Mouse (Mus musculus) neutrophil, adult 5-6 weeks (primary cell): ENCODE measurements at regions not wholly inside any gene's neighbourhood (a gene's known extent, or its start where the extent isn't known, plus 50 kb on each side); places are given as distances from the start of the nearest gene placed in this dataset.
A peak's percentile ranks its signal among the peaks of the same experiment; 100 is the strongest.
"Not testable (repeated sequence)": the region's sequence is repeated elsewhere in the genome, so short reads cannot be mapped to it uniquely, and the experiment has no call there.

Source experiments
- ATAC-seq: fragments of 151-379, 151-347 bp; 2 replicates; pipeline ENCODE4 v1.8.0; 2017; ENCODE audit warnings: mild to moderate bottlenecking, moderate TSS enrichment; ENCODE audit not compliant: insufficient number of reproducible peaks, poor library complexity, low FRiP score, severe bottlenecking; ENCODE audit errors: extremely low read depth

DNA sequence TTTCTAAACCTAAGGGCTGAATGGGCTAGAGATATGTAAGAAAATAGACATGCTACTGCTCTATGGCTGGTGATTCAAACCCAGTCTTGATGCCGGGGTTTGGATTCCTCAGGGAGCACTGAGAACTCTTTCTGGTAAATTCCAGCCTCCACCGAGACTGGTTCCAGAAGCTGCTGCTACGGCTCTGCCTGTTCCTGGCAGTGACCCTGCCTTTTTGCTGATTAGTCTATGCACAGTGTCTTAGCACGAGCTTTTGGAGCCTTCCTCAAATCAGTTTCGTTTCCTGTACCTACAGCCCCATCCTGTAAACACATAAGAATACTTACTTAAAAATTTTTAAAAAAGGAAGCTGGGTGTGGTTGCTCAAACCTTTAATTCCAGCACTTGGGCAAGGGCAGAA lies 250.9 kb downstream of the Fgf9 start:
- ATAC-seq: peak; percentile 39; the same call in 1 of the 2 replicates

DNA sequence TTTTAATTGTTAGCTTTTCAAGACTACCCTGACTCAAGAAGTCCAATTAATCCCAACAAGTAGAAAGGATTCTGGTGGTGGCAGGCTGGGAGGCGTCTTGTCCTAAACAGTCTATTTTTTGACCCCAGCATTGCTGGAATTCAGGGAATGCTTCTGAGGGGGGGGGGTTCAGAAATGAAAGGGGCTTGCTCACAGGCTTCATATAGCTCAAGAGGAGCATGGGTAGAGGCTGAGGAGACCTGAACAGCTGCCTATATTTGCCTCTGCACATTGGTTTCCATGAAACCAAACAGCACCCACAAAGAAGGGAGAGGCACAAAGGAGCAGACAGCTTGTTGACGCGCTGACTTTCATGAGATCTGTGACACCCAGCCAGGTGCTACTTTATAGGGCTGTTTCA lies 247.3 kb downstream of the Fgf9 start:
- no peak for ATAC-seq

DNA sequence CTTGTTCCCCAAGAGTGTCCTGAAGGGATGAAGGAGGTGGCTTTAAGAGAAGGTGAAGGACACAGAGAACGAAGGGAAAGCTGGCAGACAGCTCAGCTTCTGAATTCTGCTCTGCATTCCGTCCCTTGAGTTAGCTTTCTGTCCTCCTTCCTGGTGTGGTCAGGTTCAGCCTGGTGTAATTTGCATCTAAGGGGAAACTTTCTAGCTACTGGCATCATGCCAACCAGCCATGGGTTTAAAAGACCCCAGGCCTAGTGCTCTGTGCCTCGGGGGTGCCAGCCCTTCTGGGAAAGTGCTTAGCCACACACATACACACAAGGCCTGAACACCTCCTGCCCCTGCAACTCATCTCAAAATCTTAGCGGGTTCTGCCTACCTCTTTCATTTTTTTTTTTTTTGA lies 246.9 kb downstream of the Fgf9 start:
- no peak for ATAC-seq

DNA sequence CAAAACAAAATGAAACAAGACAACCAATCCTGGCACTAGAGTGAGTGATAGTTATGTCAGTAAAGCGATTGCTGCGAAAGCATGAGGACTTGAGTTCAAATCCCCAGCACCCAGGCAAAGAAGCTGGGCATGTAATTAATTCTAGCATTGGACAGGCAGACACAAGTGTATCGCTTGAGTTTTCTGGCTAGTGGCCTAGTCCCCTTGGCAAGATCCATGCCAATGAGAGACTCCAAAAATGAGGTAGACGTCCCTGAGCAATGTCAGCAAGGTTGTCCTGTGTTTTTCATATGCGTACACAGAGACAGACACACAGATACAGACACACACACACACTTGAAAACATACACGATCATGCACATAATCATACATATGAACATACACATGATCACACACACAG lies 237.3 kb downstream of the Fgf9 start:
- ATAC-seq: no peak

DNA sequence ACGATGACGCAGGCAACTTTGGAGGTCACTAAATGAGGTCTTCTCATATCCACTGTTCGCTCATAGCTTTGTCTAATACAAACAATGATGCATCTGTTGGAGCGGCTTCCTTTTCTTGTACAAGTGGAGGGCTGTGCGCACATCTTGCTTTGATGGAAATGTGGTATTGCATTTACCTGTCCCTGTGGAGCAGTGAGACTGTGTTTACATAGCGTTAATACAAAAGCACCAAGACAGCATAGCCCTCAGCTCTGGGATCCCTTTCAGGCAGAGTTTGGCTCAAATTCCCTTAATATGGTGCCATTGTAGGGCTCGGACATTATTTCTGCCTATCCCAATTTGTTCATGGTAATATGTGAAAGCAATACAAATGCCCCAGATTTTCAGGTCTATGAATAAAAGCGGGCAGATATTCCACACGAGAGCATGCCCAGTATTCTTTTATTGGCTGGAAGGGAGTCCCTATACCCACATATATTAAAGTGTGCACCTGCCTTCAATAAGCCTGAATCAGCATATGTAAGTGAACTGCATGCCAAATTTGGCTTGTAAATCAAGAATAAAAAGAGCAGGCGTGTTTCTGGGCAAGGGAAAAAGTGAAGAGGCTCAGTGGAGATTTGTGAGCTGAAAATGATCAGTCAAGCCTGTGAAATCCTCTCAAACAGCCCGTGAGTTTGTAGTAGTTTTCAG lies 236.6 kb downstream of the Fgf9 start:
- no peak for ATAC-seq

DNA sequence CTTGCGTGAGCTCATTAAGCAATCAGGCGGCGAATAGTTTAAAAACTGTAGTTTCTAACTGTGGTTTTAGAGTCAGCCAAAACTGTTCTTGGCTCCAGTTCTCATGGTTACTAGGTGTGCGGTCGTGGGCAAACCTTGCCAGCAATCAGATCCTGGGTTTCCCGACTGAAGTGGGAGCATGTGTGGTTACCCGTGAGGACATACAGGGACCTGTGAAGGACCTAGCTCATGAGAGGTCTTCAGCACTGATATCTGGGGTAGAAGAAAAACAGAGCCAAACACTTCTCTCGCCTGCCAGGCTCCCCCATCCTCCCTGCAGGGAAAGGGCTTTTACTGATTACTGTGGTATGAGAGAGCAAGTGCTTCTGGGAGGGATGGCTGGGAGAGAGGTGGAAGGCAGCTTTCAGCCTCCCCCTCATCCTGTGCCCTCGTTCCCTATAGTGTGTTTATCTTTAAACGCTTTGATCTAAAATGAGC lies 230.1 kb downstream of the Fgf9 start:
- no peak for ATAC-seq

DNA sequence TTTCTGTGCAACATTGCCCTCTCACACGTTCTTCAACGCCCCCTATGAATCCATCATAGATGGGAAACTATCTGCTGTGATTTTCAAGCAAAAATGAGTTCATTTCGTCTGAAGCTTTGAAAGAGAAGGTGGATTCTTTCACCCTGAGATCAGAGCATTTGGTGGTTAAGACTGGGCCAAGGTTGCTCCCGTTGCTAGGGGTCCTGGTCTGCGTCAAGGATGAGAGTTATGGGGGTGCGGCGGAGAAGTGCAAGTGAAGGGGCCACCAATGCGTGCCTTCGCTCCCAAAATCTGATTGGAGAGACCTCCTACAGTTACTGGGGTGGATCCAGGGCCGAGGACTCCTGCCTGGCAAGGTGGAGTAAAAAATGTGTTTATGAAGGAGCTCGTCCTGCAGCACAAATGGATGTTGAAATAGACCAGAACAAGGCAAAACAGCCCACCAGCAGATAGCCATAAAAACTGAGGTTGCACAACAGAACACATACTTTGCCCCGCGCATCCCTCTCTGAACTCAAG lies 215.7 kb downstream of the Fgf9 start:
- ATAC-seq: no peak

DNA sequence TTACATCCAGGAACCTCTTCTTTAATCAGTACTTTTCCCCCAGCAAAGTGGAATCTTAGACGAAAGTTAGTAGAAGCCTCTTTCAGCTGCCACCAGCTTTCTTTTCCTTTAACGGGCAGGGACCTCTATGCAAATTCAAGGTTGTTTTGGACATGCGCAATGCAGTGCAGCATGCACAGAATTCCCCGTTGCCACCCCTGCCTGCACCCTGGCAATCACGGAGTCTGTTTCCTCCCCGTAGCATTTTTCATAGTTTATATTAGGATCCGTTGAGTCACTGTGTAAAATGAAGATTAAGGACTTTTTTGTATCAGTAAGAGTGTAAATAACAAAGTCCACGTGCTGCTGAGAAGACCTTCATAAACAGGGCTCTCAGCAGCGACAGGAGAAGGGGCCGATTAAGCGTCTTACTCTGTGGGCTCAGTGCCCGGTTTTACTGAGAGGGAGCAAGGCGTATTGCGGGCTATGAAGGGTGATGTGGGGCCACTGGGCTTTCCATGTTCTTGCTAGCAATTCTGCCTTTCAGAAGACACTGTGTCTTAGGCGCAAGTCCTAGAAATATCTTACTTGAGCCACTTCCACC lies 212.5 kb downstream of the Fgf9 start:
- no peak for ATAC-seq

DNA sequence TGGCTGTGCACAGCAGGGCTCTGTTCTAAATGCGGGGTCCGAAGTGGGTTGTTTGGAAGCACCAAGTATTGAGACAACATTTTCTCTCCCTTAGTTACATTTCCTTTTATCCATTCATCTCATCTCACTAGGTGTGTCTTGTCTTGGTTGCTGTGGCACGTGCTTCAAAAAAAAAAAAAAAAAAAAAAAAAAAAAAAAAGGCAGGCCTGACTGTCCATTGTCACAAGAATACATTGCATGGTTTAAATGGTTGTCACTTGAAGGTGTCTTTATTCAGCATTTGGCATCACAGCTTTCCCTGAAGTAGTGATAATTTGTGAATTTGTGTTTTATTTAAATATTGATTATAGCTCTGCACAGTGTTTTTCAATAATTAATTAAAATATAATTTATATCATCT lies 211.9 kb downstream of the Fgf9 start:
- ATAC-seq: no peak

DNA sequence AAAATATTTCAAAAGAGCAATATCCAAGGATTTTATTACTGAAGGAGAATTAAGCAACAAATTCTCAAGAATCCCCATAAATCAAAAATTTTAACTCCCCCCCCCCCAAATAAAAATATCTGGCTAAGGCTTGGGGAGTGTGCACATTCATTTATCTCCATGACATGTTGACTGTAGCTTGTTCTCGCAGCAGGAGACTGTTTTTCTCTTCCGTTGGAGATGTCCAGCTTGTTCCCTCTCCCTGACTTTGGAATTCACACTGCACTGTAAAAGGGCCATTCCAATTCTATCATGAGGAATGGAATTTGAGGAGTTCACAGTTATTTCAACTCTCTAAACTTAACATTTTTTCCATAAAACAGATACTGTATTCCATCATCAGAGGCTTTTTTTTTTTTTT lies 204.1 kb downstream of the Fgf9 start:
- not testable (repeated sequence) for ATAC-seq

DNA sequence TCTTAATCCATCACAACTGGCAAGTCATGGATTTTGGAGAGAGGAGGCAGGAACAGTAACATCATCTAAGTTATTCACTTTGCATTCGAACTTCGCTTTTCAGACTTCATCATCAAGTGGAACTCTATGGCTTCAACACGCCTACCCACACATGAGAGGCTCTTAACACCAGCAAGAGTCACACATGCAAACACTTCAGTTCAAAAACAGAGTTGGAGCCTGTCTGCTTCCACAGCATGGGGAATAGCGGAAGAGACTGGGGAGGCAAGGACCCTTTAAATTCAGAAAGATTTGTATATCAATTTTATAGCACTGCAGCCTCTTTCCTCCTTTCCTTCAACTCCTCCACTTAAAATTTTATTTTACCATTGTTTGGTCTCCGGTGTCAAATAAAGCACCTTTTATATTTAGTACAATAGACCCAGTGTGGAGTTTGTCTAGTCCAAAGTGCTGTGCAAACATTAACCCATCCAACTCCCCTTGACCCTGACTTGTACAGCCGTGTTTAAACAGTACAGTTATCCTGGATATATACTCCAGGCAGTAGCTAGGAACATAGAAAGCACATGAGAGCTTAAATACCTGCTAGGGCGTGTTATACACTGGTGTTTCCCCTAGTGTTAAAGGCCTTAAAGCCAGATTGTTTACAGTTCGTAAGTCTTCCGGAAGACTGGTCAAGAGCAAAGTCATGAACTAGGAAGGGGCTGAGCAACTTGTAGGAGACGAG lies 203.5 kb downstream of the Fgf9 start:
- ATAC-seq: no peak

DNA sequence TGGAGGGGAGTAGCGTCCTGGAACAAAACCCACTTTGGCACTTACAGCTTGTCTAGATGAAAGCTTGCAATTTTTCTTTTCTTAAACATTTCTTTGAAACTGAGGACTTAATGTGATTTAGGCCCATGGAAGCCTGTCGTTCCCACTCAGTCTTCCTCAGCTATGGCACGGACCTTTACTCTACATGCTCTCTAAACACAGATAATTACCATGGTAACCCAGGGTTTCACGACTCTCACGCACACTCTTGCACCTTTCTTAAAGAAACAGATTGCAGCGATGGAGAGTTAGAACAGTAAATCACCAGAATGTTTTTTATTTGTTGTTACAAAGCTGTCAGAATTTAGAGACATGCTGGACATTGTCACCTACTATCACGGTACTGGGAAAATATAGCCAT lies 195.0 kb downstream of the Fgf9 start:
- no peak for ATAC-seq

DNA sequence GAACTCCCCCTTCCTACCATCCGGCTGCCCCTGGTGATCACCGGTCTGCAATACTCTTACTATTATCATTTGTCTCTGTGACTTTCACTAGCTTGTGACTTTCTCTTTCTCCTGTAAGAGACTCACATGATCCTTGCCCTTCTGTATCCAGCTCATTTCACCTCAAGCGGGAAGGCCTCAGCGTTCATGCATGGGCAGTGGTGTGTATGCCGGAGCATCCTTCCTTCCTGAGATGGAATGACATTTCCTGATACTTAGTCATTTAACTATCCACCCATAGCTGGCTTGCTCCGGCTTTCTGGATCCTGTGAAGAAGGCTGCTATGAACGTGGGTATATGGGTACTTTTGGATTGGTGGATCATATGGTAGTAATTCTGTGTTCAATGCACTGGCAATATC lies 194.1 kb downstream of the Fgf9 start:
- no peak for ATAC-seq

DNA sequence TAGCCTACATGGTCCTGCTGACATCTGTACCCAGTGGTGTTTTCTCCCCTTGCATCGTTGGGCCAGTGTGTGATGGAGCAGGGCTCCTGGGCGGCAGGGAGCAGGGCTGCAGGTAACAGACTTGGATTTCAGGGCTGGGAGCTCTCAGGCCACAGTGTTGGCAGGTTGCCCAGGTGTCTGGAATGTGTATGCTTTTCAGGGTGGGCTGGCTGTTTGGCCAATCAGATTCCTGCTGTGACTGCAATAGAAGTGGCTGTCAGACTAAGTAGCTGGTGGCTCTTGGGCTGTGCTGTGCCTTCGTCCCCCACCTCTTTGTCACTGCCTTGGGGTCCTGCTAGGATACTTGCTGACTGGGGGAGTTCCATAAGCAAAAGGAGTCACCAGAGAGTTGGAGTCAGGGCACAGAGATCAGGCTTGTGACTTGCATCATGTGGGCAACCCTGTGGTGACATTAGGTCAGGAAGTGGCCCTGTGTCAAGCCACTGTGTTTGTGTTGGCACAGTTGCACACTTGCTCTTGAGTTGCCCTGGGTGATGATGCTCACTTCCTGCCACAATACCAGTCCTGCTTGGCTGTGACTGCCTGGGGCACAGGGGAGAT lies 183.1 kb downstream of the Fgf9 start:
- ATAC-seq: no peak

DNA sequence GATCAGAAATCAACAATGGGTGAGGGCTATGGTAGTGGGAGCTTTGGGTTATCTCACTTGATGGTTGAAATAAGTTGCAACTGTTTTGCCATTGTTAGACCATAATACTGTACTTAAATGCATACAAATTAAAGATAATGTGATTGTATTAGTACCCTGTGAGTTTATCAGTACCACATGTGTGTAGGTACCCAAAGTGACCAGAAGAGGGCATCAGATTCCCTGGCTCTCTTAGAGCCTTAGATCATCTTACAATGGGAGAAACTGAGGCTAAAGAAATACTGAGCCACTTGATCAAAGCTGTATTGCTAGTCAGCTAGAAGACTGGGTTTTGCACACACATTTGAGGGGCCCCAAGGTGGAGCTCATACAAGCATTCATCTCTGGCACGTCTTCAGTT lies 155.5 kb downstream of the Fgf9 start:
- ATAC-seq: no peak

DNA sequence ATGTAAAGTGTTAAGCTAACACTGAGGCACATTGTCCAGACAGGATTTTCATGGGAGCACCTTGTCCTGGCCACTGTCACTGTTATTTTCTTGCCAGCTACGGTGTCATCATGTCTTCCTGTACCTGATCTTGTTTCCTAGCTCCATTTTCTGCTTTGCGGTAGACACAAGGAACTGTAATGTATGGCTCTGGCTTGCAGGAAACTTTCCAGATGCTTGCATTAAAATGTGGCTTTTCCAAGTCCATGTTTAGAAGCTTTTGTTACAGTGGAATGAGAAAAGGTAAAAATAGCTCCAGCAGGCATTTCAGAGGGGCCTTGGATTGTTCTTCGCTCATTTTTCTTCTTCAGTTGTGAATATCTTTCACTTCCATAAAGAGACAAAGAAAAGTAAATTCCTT lies 154.1 kb downstream of the Fgf9 start:
- no peak for ATAC-seq

DNA sequence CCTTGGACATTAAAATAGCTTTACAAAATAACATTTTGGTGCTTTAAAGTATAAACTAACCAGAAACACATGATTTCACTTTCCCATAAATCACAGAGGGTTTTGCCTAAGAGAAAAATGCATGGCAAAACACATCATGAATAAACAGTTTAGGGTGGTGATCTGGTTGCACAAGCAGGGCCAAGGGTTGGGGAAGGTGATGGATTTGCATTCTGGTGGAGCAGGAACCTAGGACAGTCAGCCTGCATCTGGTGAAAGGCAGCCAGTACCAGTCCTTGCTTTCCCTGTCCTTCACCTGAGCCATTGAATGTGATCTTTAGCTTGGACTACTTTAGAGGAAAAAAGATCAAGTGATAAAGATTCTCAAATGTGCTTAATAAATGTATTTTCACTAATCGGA lies 138.1 kb downstream of the Fgf9 start:
- no peak for ATAC-seq

DNA sequence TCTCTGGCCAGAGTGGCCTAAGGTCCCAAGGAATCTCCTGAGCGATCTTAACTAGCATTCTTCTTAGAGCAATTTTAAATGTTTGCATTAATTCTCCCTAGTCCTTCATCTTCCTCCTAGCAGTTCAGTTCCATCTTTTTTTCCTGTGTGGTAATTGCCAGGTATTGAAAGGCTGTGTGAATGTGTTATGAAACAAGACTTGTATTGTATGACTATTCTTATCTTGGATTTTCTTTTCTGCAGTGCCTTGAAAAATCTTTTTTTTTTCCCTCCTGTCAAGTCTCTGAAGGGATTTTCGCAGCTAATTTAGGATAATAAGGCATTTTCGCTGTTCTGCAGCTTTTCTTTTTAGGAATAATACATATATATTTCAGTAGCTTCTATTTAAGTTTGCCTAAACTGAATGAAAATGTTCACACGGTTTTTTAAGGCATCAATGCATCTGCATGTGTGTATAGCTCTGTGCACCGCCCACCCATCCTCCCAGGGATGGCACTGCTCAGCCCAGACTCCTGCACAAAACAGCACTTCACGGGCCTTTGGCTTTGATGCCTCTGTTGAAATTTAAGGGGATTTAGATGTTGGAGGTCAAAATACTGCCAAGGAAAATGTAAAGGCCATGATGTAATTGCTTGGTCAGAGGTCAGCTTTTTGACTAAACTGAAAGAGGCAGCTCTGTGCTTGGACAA lies 132.4 kb downstream of the Fgf9 start:
- no peak for ATAC-seq

DNA sequence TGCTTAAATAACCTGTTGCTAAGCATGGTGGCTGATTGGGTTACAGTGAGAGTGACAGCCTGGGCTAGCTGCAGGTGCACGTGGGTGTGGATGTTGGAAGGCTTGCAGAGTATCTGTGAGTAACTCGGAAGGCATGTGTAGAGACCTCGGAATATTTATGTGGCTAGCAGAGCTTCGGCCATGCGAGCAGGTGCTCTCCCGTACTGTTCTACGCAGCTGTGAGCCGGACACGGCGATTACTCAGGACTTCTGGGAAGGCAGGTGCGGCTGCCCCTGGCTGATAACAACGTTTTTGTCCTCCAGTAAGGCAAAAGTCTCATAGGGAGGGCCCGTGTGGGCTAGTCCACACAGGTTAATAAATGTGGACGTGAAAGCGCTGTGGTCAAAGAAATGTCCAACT lies 119.6 kb downstream of the Fgf9 start:
- no peak for ATAC-seq
